Mouse (Mus musculus) cortical plate, adult 2 months (tissue): ENCODE measurements around the gene Gng2.

Source experiments
- CTCF ChIP-seq: fragments of 200-500 bp; IDR thresholded peaks from 2 replicates; pipeline ENCODE4 v1.5.1; 2011; ENCODE audit warnings: mild to moderate bottlenecking, control low read depth, low read length; ENCODE audit not compliant: insufficient read depth; ENCODE audit errors: extremely low read depth
- POLR2A ChIP-seq: fragments of 200-500 bp; IDR thresholded peaks from 2 replicates; pipeline ENCODE4 v1.6.1; 2011; ENCODE audit warnings: mild to moderate bottlenecking, low read length, control low read depth; ENCODE audit not compliant: insufficient read depth; ENCODE audit errors: extremely low read depth

- TF ChIP-seq CTCF (no peak), POLR2A (no peak)
These were observed 117.1 kb downstream of the Gng2 start for GRCm38 (mm10) chr14:19860281-19860680.
